Mouse (Mus musculus): Measurements from ENCODE around the gene Calcoco1. TPM values are rescaled to one million over a fixed set of nuclear protein-coding genes. Genes with fewer than 3 reads are reported as not detected.

Calcoco1 gene
- polyA plus RNA-seq, 1 experiment from 2014 or later, result 41.4 TPM

DNA sequence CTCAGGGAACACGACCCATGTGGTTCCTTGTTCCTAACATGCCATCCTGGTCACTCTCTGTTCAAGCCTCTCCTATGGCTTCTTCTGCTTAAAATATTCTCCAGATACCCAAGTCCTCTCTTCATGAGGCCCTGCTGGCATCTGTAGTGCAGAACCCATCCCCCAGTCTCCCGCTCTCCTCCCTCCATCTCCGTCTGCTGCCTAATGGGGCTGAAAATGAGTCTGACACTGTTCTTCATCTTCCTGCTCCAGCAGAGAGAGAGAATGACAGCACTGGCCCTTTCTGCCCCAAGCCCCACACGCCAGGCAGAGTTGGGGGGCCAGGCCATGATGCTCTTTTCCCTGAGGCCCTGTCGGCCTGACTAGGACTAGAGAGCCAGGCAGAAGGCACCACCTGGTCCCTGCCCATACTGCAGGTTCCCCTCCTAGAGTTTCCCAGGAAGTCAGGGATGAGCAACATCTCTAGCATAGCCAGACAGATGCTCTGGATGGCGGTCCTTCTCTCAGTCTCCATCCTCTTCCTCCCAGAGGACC is 14.2 kb downstream of the Calcoco1 start:
- peaks cover 50% of the 10 kb centered on the region for H3K27me3 ChIP-seq
- H3K27ac ChIP-seq (replicated peaks), result no peak overlapping the region
- WGBS, result 71% methylated on average over 6 of the region's 6 CpGs

DNA sequence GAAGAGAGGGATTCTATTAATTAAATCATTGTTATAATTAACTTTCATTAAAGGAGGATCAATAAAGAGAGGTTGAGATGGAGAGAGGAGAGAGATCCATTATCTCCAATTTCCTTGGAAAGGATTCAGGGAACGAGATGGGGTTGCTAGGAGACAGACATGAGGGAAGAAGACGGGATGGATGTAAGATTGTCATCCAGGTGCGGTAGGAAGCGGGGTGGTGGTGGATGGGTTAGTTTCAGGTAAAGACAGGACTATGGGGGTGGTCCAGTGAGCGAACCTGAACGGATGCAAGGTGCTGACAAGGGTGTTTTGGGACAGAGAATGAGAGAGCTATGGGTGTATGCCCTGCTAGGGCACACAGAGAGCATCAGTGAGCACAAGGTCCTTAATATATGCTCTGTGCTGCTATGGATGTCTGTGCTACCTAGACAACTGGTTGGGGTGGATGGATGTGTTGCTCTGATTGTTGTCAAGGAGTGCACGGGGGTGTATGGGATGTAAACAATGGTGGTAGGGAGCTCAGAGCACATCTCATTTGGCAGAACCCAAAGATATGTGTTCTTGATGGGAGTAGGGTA is 16.0 kb downstream of the Calcoco1 start:
- peaks cover 47% of the 10 kb centered on the region for H3K36me3 ChIP-seq
- no peak for ATAC-seq (ENCODE audit: low FRiP score, low read depth)
- 78% methylated on average over 7 of the region's 7 CpGs for WGBS
- no peak overlapping the region for H3K4me2 ChIP-seq (replicated peaks)
- no peak overlapping the region for H3K27ac ChIP-seq (replicated peaks)
- peaks cover 59% of the 10 kb centered on the region for H3K27me3 ChIP-seq
- no peak overlapping the region for H3K4me3 ChIP-seq
- H3K9ac ChIP-seq (replicated peaks), result no peak overlapping the region
- H3K9me3 ChIP-seq, result no peaks in the 10 kb centered on the region
- no peaks in the 10 kb centered on the region for H3K4me1 ChIP-seq

More for the DNA sequence above, 14.2 kb downstream of the Calcoco1 start:
- peaks cover 62% of the 10 kb centered on the region for H3K36me3 ChIP-seq
- ATAC-seq (ENCODE audit: low FRiP score, low read depth), result no peak
- no peaks in the 10 kb centered on the region for H3K4me1 ChIP-seq
- no peak overlapping the region for H3K9ac ChIP-seq (replicated peaks)
- H3K4me3 ChIP-seq, result no peak overlapping the region
- H3K4me2 ChIP-seq (replicated peaks), result no peak overlapping the region
- no peaks in the 10 kb centered on the region for H3K9me3 ChIP-seq

DNA sequence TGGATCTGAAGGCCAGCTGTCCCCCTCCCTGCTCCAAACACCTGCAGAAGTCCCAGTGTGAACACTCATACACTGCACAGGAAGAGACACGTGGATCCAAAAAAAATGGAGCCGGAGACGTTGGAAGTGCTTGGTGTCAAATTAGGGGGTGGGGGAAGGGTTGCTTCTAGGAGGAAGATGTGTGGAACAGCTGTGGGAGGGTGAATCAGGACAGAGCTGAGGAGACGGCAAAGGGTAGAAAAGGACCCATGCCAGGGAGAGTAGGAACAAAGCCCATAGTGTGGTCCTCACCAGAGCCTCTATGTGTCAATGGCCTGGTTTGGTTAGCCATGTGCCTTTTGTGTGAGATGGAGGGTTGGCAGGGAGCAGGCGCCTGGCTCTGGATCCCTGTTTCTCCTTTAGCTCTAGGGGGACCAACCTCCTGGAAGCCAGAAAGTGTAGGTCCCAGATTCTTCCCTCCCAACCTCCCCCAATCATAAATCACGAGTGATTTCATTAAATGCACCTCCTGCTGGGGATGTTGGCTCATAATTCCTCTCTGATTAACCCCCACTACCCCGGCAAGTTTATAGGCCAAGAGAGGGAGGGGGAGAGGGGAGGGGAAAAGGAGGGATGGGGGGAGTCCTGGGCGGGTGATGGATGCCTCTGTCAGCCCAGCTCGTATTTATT is 16.6 kb downstream of the Calcoco1 start:
- Histone ChIP-seq H3K36me3 (peaks cover 40% of the 10 kb centered on the region), H3K9me3 (no peaks in the 10 kb centered on the region), H3K4me1 (peaks cover 2% of the 10 kb centered on the region; the same call in 1 of the 2 replicates), H3K4me3 (no peak overlapping the region), H3K27ac (replicated peaks) (no peak overlapping the region; the same call in 1 of the 2 replicates), H3K9ac (replicated peaks) (no peak overlapping the region), H3K27me3 (peaks cover 59% of the 10 kb centered on the region), H3K4me2 (replicated peaks) (no peak overlapping the region)
- no peak for ATAC-seq (ENCODE audit: low FRiP score, low read depth)
- 66% methylated on average over 9 of the region's 9 CpGs for WGBS

DNA sequence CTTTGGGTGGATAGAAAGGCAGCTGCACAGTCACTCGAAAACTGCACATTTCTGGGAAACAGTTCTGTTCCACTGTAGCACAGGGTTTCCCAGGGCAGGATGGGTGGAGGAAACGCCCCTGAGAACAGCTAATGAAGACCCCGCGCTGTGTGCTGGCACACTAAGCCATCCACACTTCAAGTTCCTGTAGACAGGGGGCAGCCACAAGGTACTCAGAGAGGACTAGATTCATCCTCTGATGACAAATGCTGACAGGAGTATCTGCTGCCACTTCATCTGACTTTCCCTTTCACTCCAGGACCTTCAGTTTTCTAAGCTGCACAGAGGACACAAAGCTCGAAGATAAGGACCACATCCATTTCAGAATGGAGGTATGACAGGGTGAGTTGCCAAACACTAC is 17.2 kb downstream of the Calcoco1 start:
- Histone ChIP-seq H3K27me3 (peaks cover 60% of the 10 kb centered on the region), H3K4me3 (no peak overlapping the region)

DNA sequence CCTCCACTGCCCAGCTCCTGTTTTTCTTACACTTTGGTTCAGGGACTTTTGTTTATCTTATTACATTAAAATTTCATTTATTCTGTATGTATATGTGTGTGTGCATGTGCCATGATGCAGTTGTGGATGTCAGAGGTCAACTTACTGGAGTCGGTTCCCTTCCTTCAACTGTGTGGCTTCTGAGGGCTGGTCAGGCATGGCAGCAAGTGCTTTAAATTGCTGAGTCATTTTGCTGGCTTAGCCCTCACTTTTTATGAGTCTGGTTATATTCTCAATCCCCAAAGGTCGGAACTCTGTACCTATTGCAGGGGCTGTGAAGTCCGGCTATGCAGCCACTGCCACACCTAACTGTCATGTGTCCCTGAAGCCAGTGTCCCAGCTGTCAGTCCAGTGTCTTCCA is 19.0 kb downstream of the Calcoco1 start:
- ATAC-seq (ENCODE audit: low FRiP score, low read depth), result no peak
- peaks cover 16% of the 10 kb centered on the region; the same call in 1 of the 2 replicates for H3K4me1 ChIP-seq
- no peak overlapping the region for H3K4me3 ChIP-seq
- 84% methylated on average over 3 of the region's 3 CpGs for WGBS
- H3K36me3 ChIP-seq, result peaks cover 17% of the 10 kb centered on the region
- no peak overlapping the region for H3K27ac ChIP-seq (replicated peaks)
- no peaks in the 10 kb centered on the region for H3K9me3 ChIP-seq
- peaks cover 60% of the 10 kb centered on the region for H3K27me3 ChIP-seq
- no peak overlapping the region for H3K9ac ChIP-seq (replicated peaks)
- H3K4me2 ChIP-seq (replicated peaks), result no peak overlapping the region

More for the DNA sequence above, 17.2 kb downstream of the Calcoco1 start:
- Histone ChIP-seq H3K9ac (replicated peaks) (no peak overlapping the region), H3K4me1 (peaks cover 7% of the 10 kb centered on the region; the same call in 1 of the 2 replicates), H3K27ac (replicated peaks) (no peak overlapping the region; the same call in 1 of the 2 replicates), H3K36me3 (peaks cover 35% of the 10 kb centered on the region), H3K4me2 (replicated peaks) (no peak overlapping the region), H3K9me3 (no peaks in the 10 kb centered on the region)
- 83% methylated on average over 5 of the region's 5 CpGs for WGBS
- ATAC-seq (ENCODE audit: low FRiP score, low read depth), result no peak

DNA sequence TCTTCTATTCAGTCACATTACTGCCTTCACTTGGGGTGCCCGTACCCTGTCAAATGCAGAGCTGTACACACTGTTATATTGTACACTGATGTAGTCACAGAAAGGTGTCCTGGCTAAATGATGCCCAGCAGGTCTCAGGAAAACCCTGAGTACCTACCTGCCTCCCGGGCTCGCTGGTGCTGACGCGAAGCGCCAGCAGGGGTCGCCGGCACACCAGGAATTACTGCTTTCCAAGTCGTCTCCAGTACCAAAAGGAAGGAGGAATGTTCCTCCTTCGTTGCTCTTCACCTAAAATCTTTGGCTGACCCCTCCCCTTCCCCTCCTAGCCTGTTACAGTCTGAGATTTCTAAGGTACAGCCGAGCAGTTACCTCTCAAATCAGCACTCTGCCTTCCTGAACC is 23.8 kb downstream of the Calcoco1 start:
- no peak for ATAC-seq (ENCODE audit: low FRiP score, low read depth)
- Histone ChIP-seq H3K27me3 (peaks cover 92% of the 10 kb centered on the region), H3K4me3 (no peak overlapping the region), H3K36me3 (no peaks in the 10 kb centered on the region), H3K4me1 (peaks cover 30% of the 10 kb centered on the region), H3K4me2 (replicated peaks) (no peak overlapping the region), H3K27ac (replicated peaks) (no peak overlapping the region), H3K9me3 (no peaks in the 10 kb centered on the region), H3K9ac (replicated peaks) (no peak overlapping the region)
- WGBS, result 2% methylated on average over 11 of the region's 11 CpGs

DNA sequence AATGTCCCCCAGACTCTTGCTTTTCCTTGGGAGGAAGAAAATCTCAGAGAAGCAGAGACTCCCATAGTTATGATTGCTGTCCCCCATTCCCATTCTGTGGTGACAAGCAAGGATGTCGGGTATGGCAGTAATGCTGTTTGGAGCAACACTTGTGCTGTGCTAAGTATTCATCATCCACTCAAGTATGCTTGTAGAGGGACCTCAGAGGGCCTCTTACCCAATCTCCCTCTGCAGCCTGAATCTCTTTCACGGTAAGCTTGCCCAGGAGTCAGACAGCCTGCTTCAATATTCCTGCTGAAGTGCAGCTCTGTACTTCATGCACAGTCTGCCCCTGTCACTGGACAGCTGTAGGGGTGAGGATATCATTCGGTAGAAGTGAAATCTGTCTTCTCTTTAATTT is 25.1 kb downstream of the Calcoco1 start:
- 37% methylated on average over 3 of the region's 3 CpGs for WGBS
- Histone ChIP-seq H3K9me3 (no peaks in the 10 kb centered on the region), H3K4me3 (no peak overlapping the region), H3K27me3 (peaks cover 92% of the 10 kb centered on the region), H3K4me1 (peaks cover 40% of the 10 kb centered on the region), H3K9ac (replicated peaks) (no peak overlapping the region), H3K36me3 (no peaks in the 10 kb centered on the region), H3K27ac (replicated peaks) (no peak overlapping the region), H3K4me2 (replicated peaks) (no peak overlapping the region)
- ATAC-seq (ENCODE audit: low FRiP score, low read depth), result no peak

DNA sequence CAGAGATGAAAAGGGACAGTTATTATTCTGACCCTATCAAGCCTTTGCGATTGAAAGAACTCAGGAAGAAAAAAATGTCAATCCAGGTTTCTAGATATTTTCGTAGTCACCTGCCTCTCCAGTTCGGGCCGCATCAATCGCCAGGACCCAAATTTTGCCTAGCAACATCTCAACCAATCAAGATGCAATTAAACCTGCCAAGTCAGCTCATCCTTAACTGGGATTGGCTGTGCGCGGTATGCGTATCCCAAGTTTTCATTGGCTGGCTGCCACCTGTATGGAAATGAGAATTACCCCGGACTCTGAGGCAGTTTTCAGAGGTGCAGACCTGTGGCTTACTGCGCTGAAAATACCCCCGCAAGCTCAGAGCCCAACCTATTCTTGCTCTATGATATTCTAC is 28.4 kb downstream of the Calcoco1 start:
- no peak overlapping the region; the same call in 1 of the 2 replicates for H3K9ac ChIP-seq (replicated peaks)
- peak overlapping the region; percentile 61 for H3K4me2 ChIP-seq (replicated peaks)
- H3K36me3 ChIP-seq, result no peaks in the 10 kb centered on the region
- ATAC-seq (ENCODE audit: low FRiP score, low read depth), result peak; percentile 44; the same call in 1 of the 2 replicates
- H3K4me1 ChIP-seq, result peaks cover 32% of the 10 kb centered on the region
- H3K27ac ChIP-seq (replicated peaks), result no peak overlapping the region; the same call in 1 of the 2 replicates
- WGBS, result 0% methylated on average over 11 of the region's 11 CpGs
- peaks cover 89% of the 10 kb centered on the region for H3K27me3 ChIP-seq
- H3K4me3 ChIP-seq, result peak overlapping the region; percentile 44
- no peaks in the 10 kb centered on the region for H3K9me3 ChIP-seq

DNA sequence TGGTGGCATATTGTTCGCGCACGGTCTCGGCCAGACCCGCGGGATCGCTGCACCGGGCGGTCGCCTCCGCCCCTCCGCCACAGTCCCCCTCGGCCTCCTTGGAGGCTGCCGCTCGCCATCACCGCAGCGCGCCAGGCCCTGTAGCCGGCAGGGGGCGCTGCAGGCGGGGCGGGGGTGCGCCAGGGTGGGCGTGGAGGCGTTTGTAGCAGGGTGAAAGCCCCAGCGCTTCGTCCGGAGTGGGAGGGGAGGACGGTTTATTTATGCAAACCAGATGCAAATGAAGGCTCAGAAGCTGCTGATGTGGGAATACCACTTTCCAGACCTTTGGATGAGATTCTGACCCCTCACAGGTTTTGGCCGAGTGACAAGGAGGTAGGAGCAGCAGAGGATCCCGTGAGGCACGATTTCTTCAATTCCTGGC is 29.0 kb downstream of the Calcoco1 start:
- Histone ChIP-seq H3K4me2 (replicated peaks) (peak overlapping the region; percentile 61), H3K9me3 (no peaks in the 10 kb centered on the region), H3K9ac (replicated peaks) (peak overlapping the region; percentile 44), H3K4me3 (peak overlapping the region; percentile 44), H3K27me3 (peaks cover 86% of the 10 kb centered on the region), H3K36me3 (no peaks in the 10 kb centered on the region), H3K27ac (replicated peaks) (peak overlapping the region; percentile 66), H3K4me1 (peaks cover 32% of the 10 kb centered on the region)
- ATAC-seq (ENCODE audit: low FRiP score, low read depth), result peak; percentile 92
- WGBS, result under 1% methylated on average over 31 of the region's 32 CpGs

DNA sequence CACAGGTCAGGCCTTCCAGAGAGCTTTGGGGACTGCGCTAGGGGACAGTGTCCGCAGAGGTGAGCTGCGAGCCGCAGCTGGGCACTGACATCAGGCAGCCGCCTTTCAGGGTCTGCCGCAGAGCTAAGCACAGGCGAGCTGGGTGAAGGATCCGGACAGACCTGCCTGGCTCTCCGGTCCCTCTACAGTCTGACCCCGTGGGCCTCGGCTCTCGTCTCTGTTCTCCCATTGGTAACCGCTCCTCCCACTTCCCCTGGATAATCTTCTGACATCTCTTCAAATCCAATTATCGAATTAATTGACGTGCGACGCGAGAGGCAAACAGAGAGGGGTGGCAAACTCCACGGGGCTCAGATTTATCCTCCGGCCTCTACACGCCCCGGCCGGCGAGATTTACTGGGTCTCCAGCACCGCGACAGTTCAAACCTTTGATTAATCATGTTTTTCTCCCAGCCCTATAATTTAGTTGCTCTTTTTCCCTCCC is 29.6 kb downstream of the Calcoco1 start:
- under 1% methylated on average over 26 of the region's 26 CpGs for WGBS
- Histone ChIP-seq H3K9me3 (no peaks in the 10 kb centered on the region), H3K9ac (replicated peaks) (peak overlapping the region; percentile 41; the same call in 1 of the 2 replicates), H3K27me3 (peaks cover 86% of the 10 kb centered on the region), H3K4me2 (replicated peaks) (peak overlapping the region; percentile 61), H3K4me3 (peak overlapping the region; percentile 44), H3K4me1 (peaks cover 32% of the 10 kb centered on the region), H3K27ac (replicated peaks) (peak overlapping the region; percentile 66), H3K36me3 (no peaks in the 10 kb centered on the region)
- peak; percentile 67 for ATAC-seq (ENCODE audit: low FRiP score, low read depth)

DNA sequence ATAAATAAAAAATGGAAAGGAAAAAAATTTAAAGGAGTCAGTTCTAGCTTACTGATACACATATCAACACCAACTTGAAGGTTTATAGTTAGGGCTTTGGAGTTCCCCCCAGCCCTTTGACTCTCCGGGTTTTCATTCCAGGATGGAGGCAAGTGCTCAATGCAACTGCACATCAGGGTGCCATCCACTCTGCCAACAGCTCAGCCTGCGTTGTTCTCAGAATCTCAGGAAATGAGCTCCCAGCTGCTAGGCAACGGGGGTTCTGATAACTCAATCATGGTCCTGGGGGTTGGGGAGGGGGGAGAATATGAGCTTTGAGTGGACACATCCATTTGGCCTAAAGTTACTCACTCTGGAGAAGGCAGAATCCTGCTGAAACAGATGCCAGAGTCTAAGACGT is 36.2 kb downstream of the Calcoco1 start:
- H3K36me3 ChIP-seq, result no peaks in the 10 kb centered on the region
- ATAC-seq (ENCODE audit: low FRiP score, low read depth), result no peak
- H3K4me3 ChIP-seq, result no peak overlapping the region
- 7% methylated on average over 4 of the region's 4 CpGs for WGBS
- H3K4me2 ChIP-seq (replicated peaks), result no peak overlapping the region
- H3K4me1 ChIP-seq, result peaks cover 17% of the 10 kb centered on the region
- H3K9ac ChIP-seq (replicated peaks), result no peak overlapping the region
- H3K27ac ChIP-seq (replicated peaks), result no peak overlapping the region
- peaks cover 65% of the 10 kb centered on the region for H3K27me3 ChIP-seq
- H3K9me3 ChIP-seq, result no peaks in the 10 kb centered on the region

DNA sequence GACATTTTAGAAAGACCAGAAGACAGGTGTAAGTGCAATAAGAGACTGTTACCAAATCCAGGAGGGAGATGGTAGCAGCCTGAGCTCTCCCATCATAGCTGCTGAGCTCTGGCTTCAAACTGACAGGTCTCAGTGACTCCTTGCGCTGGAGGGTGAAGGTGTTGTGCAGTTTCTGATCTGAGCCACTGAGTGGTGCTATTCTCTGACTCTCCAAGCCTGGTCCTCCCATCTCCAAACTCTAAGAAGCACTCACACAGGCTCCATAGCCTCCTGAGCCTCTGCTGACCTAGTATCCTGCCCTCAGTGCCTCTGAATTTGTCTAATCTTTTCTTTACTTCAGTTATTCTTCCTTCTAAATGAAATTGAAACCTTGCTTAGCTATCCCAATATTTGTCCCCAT is 38.3 kb downstream of the Calcoco1 start:
- Histone ChIP-seq H3K27ac (replicated peaks) (no peak overlapping the region), H3K4me1 (peaks cover 17% of the 10 kb centered on the region), H3K9ac (replicated peaks) (no peak overlapping the region), H3K27me3 (peaks cover 50% of the 10 kb centered on the region), H3K4me2 (replicated peaks) (no peak overlapping the region), H3K36me3 (no peaks in the 10 kb centered on the region), H3K4me3 (no peak overlapping the region), H3K9me3 (no peaks in the 10 kb centered on the region)
- no peak for ATAC-seq (ENCODE audit: low FRiP score, low read depth)
- WGBS, result 19% methylated on average over 1 of the region's 1 CpGs
